Mouse (Mus musculus) T-helper 1 cell (primary cell): ENCODE data around the gene Apoc3.

Source experiments
- in situ Hi-C: fragments of 300-600 bp; cut with MboI, MseI; formaldehyde crosslinking; loops from one replicate; pipeline ENCODE4 v1.15.1; 2025; ENCODE audit warnings: high pct_unique_total_duplicates

The Apoc3 gene

DNA sequence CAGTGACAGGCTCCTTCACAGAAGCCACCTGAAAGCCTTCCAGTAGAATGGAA, at the start of gene Apoc3:
TSS of gene Apoc3 (minus strand) at position 41 of the 53 bp plus-strand sequence.
- in situ Hi-C loops = no loop called here

- in situ Hi-C loops = no loop called here
Measured at GRCm38 (mm10) chr9:46282631-46283436, 47.4 kb upstream of the Apoc3 start, which contains the start of gene Bud13. Gene Bud13, plus strand, starts transcription at chr9:46283008.

- in situ Hi-C loops = no loop called here
Measured at GRCm38 (mm10) chr9:46274494-46274893, 39.1 kb upstream of the Apoc3 start.

- in situ Hi-C loops = no loop called here
Measured at GRCm38 (mm10) chr9:46272677-46273454, 37.4 kb upstream of the Apoc3 start, which contains the start of gene Zpr1. Gene Zpr1, plus strand, starts transcription at chr9:46273064.

DNA sequence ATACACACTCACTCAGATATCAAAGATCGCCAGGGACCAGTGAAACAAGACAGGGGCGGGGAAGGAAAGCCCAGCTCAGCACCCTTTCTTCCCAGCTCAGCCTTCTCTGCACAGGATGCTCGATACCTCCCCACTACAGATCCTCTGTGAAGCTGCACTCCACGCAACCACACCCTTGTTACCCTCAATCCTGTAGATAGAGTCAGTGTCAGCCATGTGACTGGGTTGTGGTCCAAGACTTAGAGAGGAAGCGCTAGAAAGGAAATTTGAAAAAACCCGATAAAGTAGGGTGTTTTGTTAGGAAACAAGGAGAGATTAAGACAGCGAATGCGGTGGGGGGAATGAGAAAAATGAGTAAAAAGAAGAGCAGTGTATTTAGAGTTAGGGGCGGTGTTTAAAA, 36.6 kb upstream of the Apoc3 start:
- in situ Hi-C loops = no loop called here

DNA sequence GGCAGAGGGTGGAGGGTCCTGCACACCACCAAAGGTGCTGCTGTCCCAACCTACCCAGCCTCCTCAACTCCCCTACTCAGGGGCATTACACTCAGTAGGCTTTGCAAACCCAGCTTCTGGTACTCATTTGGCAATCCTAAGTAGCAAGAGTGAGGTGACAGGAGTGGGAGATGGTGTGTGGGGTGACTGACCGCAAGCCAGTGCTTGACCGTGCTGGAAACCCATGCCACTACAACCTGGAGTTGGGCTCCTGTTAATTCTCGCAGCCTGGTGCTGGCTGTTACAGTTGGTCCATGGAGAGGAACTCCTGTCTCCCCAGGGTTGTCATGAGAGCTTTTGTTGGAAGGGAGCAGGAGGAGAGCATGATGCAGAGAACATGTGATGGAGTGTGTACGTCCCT, 35.3 kb upstream of the Apoc3 start:
- in situ Hi-C loops = no loop called here

DNA sequence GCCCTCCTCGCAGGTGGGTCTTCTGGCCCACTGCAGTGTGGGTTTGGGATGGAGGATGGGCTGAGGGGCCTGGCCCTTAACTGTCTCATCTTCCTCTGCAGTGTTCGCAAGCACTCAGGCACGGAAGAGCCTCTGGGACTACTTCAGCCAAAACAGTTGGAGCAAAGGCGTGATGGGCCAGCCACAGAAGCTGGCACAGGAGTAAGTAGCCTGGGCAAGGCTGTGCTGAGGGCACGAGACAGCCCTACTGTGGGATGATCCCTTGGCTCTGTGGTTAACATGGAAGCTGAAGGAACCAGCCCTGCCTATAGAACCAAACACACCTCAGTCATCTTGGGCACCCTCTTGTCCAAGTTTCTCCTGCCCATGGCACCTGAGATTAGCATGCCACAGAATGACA, 33.7 kb upstream of the Apoc3 start:
- in situ Hi-C loops = loop anchor here (5.0 kb wide), 1 partner anchor 72 kb away; no protein-coding TSS in a partner anchor

- in situ Hi-C loops = loop anchor here (5.0 kb wide), 1 partner anchor 71 kb away; no protein-coding TSS in a partner anchor
Measured at GRCm38 (mm10) chr9:46268343-46268873, 33.0 kb upstream of the Apoc3 start, which contains the start of gene Apoa5. Gene Apoa5, plus strand, starts transcription at chr9:46268633.

DNA sequence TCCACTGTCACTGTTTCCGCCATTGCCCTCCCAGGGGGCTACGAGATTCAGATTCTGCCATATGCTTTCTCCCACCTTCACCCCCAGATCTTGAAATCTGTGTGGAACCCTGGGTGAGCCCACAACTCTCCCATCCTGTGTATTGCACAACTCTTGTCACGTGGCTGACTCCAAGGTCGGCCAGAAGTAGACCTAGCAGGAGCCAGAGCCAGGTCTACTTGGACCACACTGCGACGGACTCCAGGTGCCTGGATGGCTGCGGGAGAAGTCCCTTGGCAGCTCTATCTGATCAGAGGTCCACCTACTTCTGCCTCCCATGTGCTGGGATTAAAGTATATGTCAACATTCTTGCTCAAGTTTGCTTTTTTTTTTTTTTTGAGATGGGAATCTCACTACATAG, 25.7 kb upstream of the Apoc3 start:
- in situ Hi-C loops = no loop called here

GRCm38 (mm10) chr9:46259111-46259510, 23.7 kb upstream of the Apoc3 start:
- in situ Hi-C loops = no loop called here

DNA sequence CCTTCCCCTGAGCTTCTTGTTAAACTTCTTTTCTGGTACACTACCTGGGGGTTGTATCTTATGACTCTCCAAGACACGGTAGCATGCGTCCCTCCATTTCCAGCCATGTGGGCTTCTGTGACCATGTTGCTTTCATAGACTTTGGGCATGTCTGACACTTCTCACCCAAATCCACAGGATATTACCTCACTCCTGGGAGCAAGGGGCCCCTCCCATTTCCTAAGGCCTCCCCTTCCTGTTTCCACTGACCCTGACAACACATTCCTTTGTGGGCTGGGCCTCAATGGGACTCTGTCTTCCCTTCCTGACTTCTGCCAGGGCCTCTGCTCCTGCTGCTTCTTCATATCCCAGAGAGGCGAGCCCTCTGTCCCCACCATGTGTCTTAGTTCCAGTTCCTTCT, 22.1 kb upstream of the Apoc3 start:
- in situ Hi-C loops = no loop called here

- in situ Hi-C loops = no loop called here
Measured at GRCm38 (mm10) chr9:46256658-46257385, 21.4 kb upstream of the Apoc3 start.

GRCm38 (mm10) chr9:46256177-46256576, 20.7 kb upstream of the Apoc3 start:
- in situ Hi-C loops = no loop called here

GRCm38 (mm10) chr9:46246752-46247324, 11.4 kb upstream of the Apoc3 start:
- in situ Hi-C loops = no loop called here

DNA sequence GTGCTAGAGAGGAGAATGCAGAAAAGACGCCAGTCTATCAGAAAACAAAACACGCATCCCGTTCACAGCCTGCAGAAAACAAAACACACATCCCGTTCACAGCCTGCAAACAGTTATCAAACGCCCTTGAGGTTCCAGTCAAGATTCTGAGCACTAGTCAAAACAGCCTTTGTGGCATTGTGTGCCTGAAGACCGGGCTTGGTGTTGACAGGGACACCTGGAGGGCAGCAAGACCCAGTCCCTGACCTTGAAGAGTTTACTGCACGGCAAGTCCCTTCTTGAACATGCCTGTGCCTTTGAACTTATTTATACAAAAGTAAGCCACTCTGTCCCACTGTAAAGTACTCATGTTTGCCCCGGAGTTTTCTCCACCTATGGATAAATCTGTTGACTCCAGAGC, 8.1 kb upstream of the Apoc3 start:
- in situ Hi-C loops = no loop called here

DNA sequence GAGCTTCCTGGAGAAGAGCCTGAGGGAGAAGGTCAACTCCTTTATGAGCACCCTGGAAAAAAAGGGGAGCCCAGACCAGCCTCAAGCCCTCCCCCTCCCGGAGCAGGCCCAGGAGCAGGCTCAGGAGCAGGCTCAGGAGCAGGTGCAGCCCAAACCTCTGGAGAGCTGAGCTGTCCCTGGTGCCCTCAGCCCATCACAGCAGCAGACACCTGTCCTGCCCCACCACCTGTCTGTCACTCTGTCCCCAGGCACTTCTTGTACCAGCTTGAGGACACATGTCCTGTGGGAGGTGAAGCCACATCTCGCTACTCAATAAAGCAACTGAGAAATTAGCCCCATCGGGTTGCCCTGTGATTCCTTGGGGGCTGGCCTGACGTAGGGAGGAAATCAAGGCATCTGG, 7.7 kb upstream of the Apoc3 start:
- in situ Hi-C loops = no loop called here

DNA sequence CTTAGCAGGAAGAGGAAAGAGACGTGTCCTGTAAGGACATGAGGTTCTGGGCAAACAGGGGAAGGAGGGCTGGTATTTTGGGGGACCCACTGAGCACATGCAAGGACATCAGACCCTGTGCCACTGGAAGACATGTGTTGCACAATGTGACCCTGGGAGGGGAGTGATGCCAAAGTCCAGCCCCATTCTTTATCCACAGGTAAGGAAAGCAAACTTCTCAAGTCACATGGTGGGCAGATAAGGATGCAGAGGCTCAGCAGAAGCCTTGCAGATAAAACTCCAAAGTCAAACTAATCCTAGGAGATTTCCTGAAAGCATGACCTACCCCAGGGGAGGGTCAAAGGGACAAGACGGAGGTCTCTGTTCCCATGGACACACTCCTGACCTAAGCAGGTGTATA, 6.4 kb upstream of the Apoc3 start:
- in situ Hi-C loops = no loop called here

GRCm38 (mm10) chr9:46240526-46241153, 5.2 kb upstream of the Apoc3 start, which contains the start of gene Apoa4:
Gene Apoa4, plus strand, starts transcription at chr9:46240696.
- in situ Hi-C loops = no loop called here

GRCm38 (mm10) chr9:46238850-46239249, 3.4 kb upstream of the Apoc3 start:
- in situ Hi-C loops = no loop called here

GRCm38 (mm10) chr9:46235649-46236048, 213 bp upstream of the Apoc3 start:
- in situ Hi-C loops = no loop called here

DNA sequence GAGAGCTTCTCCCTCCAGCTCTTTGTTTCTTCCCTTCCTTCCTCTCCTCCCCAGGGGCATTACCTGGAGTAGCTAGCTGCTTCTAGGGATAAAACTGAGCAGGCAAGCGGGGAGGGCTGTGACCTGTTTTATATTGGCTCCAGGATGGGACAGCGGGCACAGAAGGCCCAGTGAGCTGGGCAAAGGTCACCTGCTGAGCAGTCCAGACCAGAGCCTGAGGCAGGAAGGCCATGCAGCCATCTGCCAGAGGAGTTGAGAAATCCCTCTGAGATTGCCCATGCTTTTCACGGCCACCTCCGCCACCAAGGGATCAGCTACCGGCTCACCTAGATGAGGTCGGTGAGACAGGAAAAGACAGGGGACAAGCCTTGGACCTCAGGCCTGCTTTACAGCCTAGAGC, 240 bp downstream of the Apoc3 start:
- in situ Hi-C loops = no loop called here
